Mouse (Mus musculus): ENCODE measurements around the gene Mpv17. TPM values are rescaled to one million over a fixed set of nuclear protein-coding genes. Genes with fewer than 3 reads are reported as not detected.

Mpv17 gene
- total and polyA plus RNA-seq, 3 experiments = 46.8 to 183 (median 50.6) TPM

DNA sequence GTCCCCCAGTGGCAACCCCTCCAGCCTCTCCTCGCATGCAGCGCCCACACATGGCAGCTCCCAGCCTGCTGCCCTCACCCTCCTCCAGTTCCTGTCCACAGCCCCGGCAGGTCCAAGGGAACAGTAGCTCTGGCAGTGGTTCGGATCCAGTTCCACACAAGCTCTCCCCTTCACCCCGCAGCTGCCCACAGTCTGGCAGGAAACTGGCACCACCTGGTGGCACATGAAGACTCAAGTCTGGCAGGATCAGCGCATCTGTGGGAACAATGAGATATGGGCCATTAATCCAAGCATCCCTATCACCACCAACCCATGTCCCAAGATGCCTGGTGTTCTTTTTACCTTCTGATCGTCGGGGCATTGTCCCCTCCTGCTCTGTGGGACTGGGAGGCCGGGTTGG, 45.8 kb upstream of the Mpv17 start:
- peaks cover 1% of the 10 kb centered on the region; the same call in 1 of the 2 replicates for H3K4me1 ChIP-seq (ENCODE audit: control insufficient read depth, insufficient read depth, low read length)
- H3K27ac ChIP-seq = no peak overlapping the region
- DNase-seq = no peak
- no peak overlapping the region for H3K9ac ChIP-seq (ENCODE audit: low read depth, low read length)
- H3K4me3 ChIP-seq = no peak overlapping the region
- no peaks in the 10 kb centered on the region; the same call in 1 of the 2 replicates for H3K79me2 ChIP-seq (replicated peaks; ENCODE audit: control insufficient read depth, insufficient read depth, low read length)
- TF ChIP-seq POLR2A (IDR thresholded peaks at IDR 0.05; ENCODE audit: insufficient read depth, low read depth, low read length) (peak; percentile 28; the same call in 1 of the 2 replicates), EP300 (IDR thresholded peaks at IDR 0.05; ENCODE audit: insufficient read depth, low read depth, low read length) (0 out of 2 replicates have a peak, but pooled peaks have one; percentile 19), CTCF (IDR thresholded peaks at IDR 0.05) (no peak)
- no peaks in the 10 kb centered on the region; the same call in 1 of the 2 replicates for H3K36me3 ChIP-seq (ENCODE audit: control insufficient read depth, insufficient read depth, low read length)
- intact Hi-C loops (cut with DNase I) = loop anchor here (10.0 kb wide), 1 partner anchor 255 kb away; the partner anchor contains the start of gene Zfp512
- WGBS = 68% methylated on average over 9 of the region's 9 CpGs
- no peaks in the 10 kb centered on the region for H3K27me3 ChIP-seq (ENCODE audit: control insufficient read depth, insufficient read depth, low read length)

DNA sequence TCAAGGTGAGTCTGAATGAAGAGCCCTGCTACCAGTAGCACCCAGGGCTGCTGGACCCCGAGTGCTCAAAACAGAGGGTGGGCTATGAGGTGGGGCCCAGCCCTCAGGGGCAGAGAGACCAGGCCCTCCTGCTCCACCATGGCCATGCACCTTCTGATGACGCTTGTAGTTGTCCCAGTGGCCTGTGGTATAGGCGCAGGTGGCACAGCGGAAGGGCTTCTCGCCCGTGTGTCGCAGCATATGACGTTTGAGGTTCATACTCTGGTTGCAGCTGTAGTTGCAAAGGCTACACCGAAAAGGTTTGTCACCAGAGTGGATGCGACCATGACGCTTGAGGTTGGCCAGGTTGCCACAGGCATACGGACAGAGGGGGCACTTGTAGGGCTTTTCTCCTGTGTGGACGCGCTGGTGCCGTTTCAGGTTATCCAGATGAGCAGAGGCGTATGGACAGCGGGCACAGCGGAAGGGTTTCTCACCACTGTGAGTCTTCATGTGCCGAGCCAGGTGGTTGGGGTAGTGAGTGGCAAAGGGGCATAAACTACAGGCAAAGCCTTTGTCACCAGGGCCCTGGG, 45.4 kb upstream of the Mpv17 start:
- Histone ChIP-seq H3K36me3 (ENCODE audit: control insufficient read depth, insufficient read depth, low read length) (no peaks in the 10 kb centered on the region; the same call in 1 of the 2 replicates), H3K27ac (no peak overlapping the region), H3K27me3 (ENCODE audit: control insufficient read depth, insufficient read depth, low read length) (no peaks in the 10 kb centered on the region), H3K79me2 (replicated peaks; ENCODE audit: control insufficient read depth, insufficient read depth, low read length) (no peaks in the 10 kb centered on the region; the same call in 1 of the 2 replicates), H3K4me1 (ENCODE audit: control insufficient read depth, insufficient read depth, low read length) (peaks cover 1% of the 10 kb centered on the region; the same call in 1 of the 2 replicates), H3K9ac (ENCODE audit: low read depth, low read length) (no peak overlapping the region), H3K4me3 (no peak overlapping the region)
- WGBS = 88% methylated on average over 19 of the region's 19 CpGs
- TF ChIP-seq CTCF (IDR thresholded peaks at IDR 0.05) (no peak), POLR2A (IDR thresholded peaks at IDR 0.05; ENCODE audit: insufficient read depth, low read depth, low read length) (no peak), EP300 (IDR thresholded peaks at IDR 0.05; ENCODE audit: insufficient read depth, low read depth, low read length) (no peak)
- DNase-seq = no peak
- intact Hi-C loops (cut with DNase I) = no loop called here

DNA sequence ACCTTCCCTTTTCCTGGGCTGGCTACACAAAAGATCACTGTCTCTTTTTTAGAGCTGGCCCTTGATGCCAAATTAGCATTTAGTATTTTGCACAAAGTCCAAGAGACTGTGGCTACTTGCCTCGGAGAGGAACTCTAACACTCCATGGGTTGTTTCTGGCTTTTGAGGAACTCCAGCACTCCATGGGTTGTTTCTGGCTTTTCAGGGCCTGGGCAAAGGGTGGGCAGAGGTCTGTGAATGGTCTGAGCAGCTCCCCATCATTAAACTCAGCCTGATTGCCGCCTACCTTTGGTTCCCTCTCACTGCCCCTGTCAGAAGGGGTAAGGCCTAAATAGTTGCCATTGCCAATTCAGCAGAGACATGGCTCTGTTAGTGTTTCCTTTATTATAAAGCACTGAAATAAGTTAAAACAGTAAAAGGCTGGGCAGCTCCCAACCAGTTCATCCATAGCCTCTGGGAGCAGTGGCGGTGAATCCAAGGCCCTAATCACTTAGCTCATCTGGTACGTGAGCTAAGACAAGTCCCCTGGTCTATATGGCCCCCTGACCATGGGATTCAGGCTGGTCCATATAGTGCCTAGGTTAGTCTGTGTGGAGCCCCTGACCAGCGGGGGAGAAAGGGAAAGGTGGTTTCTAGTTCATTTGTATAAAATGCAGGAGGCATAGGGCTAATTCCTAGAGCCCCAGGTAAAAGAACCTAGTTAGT, 44.7 kb upstream of the Mpv17 start:
- 75% methylated on average over 5 of the region's 5 CpGs for WGBS
- H3K27me3 ChIP-seq (ENCODE audit: control insufficient read depth, insufficient read depth, low read length) = no peaks in the 10 kb centered on the region
- no peak overlapping the region for H3K27ac ChIP-seq
- H3K4me1 ChIP-seq (ENCODE audit: control insufficient read depth, insufficient read depth, low read length) = peaks cover 1% of the 10 kb centered on the region; the same call in 1 of the 2 replicates
- DNase-seq = no peak
- H3K79me2 ChIP-seq (replicated peaks; ENCODE audit: control insufficient read depth, insufficient read depth, low read length) = no peaks in the 10 kb centered on the region; the same call in 1 of the 2 replicates
- H3K9ac ChIP-seq (ENCODE audit: low read depth, low read length) = no peak overlapping the region
- intact Hi-C loops (cut with DNase I) = no loop called here
- TF ChIP-seq EP300 (IDR thresholded peaks at IDR 0.05; ENCODE audit: insufficient read depth, low read depth, low read length) (no peak), CTCF (IDR thresholded peaks at IDR 0.05) (no peak), POLR2A (IDR thresholded peaks at IDR 0.05; ENCODE audit: insufficient read depth, low read depth, low read length) (no peak)
- H3K4me3 ChIP-seq = no peak overlapping the region
- H3K36me3 ChIP-seq (ENCODE audit: control insufficient read depth, insufficient read depth, low read length) = peaks cover 6% of the 10 kb centered on the region

DNA sequence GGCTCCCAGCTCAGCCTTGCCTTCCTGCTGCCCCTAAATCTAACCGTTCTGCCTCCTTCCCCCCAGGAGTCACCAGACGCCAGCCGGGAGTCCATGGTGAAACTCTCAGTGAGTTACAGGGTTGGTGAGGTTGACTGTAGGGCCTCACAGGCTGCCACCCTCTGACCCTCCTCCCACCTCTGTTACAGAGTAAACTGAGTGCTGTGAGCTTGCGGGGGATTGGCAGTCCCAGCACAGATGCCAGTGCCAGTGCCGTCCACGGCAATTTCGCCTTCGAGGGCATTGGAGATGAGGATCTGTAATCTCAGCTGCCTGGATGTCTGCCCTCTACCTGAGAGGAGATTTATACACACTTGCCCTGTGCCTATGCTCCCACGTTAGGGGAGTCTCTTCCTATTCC, 44.1 kb upstream of the Mpv17 start:
- Histone ChIP-seq H3K4me3 (no peak overlapping the region), H3K4me1 (ENCODE audit: control insufficient read depth, insufficient read depth, low read length) (peaks cover 1% of the 10 kb centered on the region; the same call in 1 of the 2 replicates), H3K27ac (no peak overlapping the region), H3K79me2 (replicated peaks; ENCODE audit: control insufficient read depth, insufficient read depth, low read length) (no peaks in the 10 kb centered on the region; the same call in 1 of the 2 replicates), H3K9ac (ENCODE audit: low read depth, low read length) (no peak overlapping the region), H3K36me3 (ENCODE audit: control insufficient read depth, insufficient read depth, low read length) (peaks cover 6% of the 10 kb centered on the region), H3K27me3 (ENCODE audit: control insufficient read depth, insufficient read depth, low read length) (no peaks in the 10 kb centered on the region)
- intact Hi-C loops (cut with DNase I) = no loop called here
- 74% methylated on average over 9 of the region's 9 CpGs for WGBS
- TF ChIP-seq CTCF (IDR thresholded peaks at IDR 0.05) = no peak
- 0 out of 2 replicates have a peak, but pooled peaks have one; percentile 25 for TF ChIP-seq POLR2A (IDR thresholded peaks at IDR 0.05; ENCODE audit: insufficient read depth, low read depth, low read length)
- no peak for DNase-seq

DNA sequence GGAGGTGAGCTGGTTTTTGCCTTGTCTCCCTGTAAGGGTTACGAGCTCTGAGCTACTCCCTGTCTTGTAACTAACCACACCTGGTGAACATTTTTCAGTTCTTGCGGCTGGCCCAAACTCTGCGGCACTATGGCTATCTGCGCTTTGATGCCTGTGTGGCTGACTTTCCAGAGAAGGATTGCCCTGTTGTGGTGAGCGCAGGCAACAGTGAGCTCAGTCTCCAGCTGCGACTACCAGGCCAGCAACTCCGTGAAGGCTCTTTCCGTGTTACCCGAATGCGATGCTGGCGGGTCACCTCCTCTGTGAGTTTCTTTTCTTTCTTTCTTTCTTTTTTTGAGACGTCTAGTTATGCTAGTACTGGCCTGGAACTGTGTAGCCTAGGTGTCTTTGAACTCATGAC, 43.0 kb upstream of the Mpv17 start:
- Histone ChIP-seq H3K4me1 (ENCODE audit: control insufficient read depth, insufficient read depth, low read length) (peaks cover 1% of the 10 kb centered on the region; the same call in 1 of the 2 replicates), H3K36me3 (ENCODE audit: control insufficient read depth, insufficient read depth, low read length) (peaks cover 6% of the 10 kb centered on the region), H3K4me3 (no peak overlapping the region), H3K27ac (no peak overlapping the region), H3K79me2 (replicated peaks; ENCODE audit: control insufficient read depth, insufficient read depth, low read length) (no peaks in the 10 kb centered on the region; the same call in 1 of the 2 replicates), H3K9ac (ENCODE audit: low read depth, low read length) (no peak overlapping the region), H3K27me3 (ENCODE audit: control insufficient read depth, insufficient read depth, low read length) (no peaks in the 10 kb centered on the region)
- intact Hi-C loops (cut with DNase I) = no loop called here
- DNase-seq = no peak
- 91% methylated on average over 12 of the region's 12 CpGs for WGBS
- TF ChIP-seq CTCF (IDR thresholded peaks at IDR 0.05) = no peak
- TF ChIP-seq POLR2A (IDR thresholded peaks at IDR 0.05; ENCODE audit: insufficient read depth, low read depth, low read length) = no peak
- no peak for TF ChIP-seq EP300 (IDR thresholded peaks at IDR 0.05; ENCODE audit: insufficient read depth, low read depth, low read length)

DNA sequence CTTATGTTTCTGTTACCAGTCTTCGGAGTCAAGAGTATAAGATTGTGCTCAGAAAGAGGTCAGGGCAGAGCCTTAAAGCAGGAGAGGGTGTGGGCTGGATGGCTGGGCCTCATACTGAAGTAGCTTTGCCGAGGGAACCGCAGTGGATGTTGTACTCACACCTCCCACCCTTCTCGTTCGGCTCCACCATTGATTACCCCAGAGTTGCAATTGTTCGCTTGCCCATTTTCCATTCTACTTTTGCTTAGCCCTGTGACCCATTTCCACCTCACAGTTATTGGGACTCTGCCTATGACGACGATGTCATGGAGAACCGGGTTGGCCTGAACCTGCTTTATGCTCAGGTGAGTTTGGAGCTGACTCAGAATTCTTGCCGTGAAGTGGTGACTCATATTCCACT, 42.2 kb upstream of the Mpv17 start:
- no peak for DNase-seq
- Histone ChIP-seq H3K27me3 (ENCODE audit: control insufficient read depth, insufficient read depth, low read length) (no peaks in the 10 kb centered on the region), H3K79me2 (replicated peaks; ENCODE audit: control insufficient read depth, insufficient read depth, low read length) (no peaks in the 10 kb centered on the region; the same call in 1 of the 2 replicates), H3K4me1 (ENCODE audit: control insufficient read depth, insufficient read depth, low read length) (peaks cover 3% of the 10 kb centered on the region), H3K9ac (ENCODE audit: low read depth, low read length) (no peak overlapping the region), H3K27ac (no peak overlapping the region), H3K36me3 (ENCODE audit: control insufficient read depth, insufficient read depth, low read length) (peaks cover 6% of the 10 kb centered on the region), H3K4me3 (no peak overlapping the region)
- no peak for TF ChIP-seq CTCF (IDR thresholded peaks at IDR 0.05)
- no peak for TF ChIP-seq EP300 (IDR thresholded peaks at IDR 0.05; ENCODE audit: insufficient read depth, low read depth, low read length)
- TF ChIP-seq POLR2A (IDR thresholded peaks at IDR 0.05; ENCODE audit: insufficient read depth, low read depth, low read length) = no peak
- WGBS = 88% methylated on average over 10 of the region's 10 CpGs
- intact Hi-C loops (cut with DNase I) = no loop called here
